Mouse (Mus musculus) midbrain, postnatal 0 days (tissue): ENCODE measurements around the gene Crim1. TPM values are rescaled to one million over a fixed set of nuclear protein-coding genes. Genes with fewer than 3 reads are reported as not detected.

Experiments used
- ATAC-seq: fragments of 200-750 bp; cut with Nextera tagmentation; 2 replicates; pipeline ENCODE4 v1.8.0; 2017; ENCODE audit warnings: moderate number of reproducible peaks, mild to moderate bottlenecking, moderate TSS enrichment, moderate library complexity; ENCODE audit not compliant: low FRiP score
- DNase-seq: peaks from one replicate; pipeline ENCODE4 v3.0.0-alpha.2; 2015; ENCODE audit warnings: low spot score
- H3K27ac ChIP-seq: fragments of 300-500 bp; sonication (generic); 2 replicates; pipeline ENCODE4 v1.5.1; 2014; ENCODE audit warnings: low read depth, mild to moderate bottlenecking, low read length, mixed read lengths
- H3K27me3 ChIP-seq: fragments of 300-500 bp; sonication (generic); 2 replicates; pipeline ENCODE4 v1.6.1; 2014; ENCODE audit warnings: low read length, control low read depth, mixed read lengths; ENCODE audit not compliant: insufficient read depth
- H3K36me3 ChIP-seq: fragments of 300-500 bp; sonication (generic); 2 replicates; pipeline ENCODE4 v1.6.1; 2014; ENCODE audit warnings: low read length, control low read depth, mixed read lengths; ENCODE audit not compliant: insufficient read depth
- H3K4me1 ChIP-seq: fragments of 300-500 bp; sonication (generic); 2 replicates; pipeline ENCODE4 v1.6.1; 2014; ENCODE audit warnings: mild to moderate bottlenecking, control low read depth, antibody characterized with exemption, low read length, mixed read lengths; ENCODE audit not compliant: insufficient read depth
- H3K4me2 ChIP-seq: fragments of 300-500 bp; sonication (generic); 2 replicates; pipeline ENCODE4 v1.6.1; 2014; ENCODE audit warnings: low read depth, mild to moderate bottlenecking, low read length, mixed read lengths; ENCODE audit not compliant: poor library complexity, severe bottlenecking
- H3K4me3 ChIP-seq: fragments of 300-500 bp; sonication (generic); 2 replicates; pipeline ENCODE4 v1.5.1; 2014; ENCODE audit warnings: low read depth, mild to moderate bottlenecking, low read length, moderate library complexity
- H3K9ac ChIP-seq: fragments of 300-500 bp; sonication (generic); replicated peaks from 2 replicates; pipeline ENCODE4 v1.6.1; 2014; ENCODE audit warnings: mild to moderate bottlenecking, low read length, moderate library complexity, mixed read lengths; ENCODE audit not compliant: poor library complexity, severe bottlenecking
- H3K9me3 ChIP-seq: fragments of 300-500 bp; sonication (generic); 2 replicates; pipeline ENCODE4 v1.6.1; 2016; ENCODE audit warnings: low read length, control low read depth
- CTCF ChIP-seq: IDR thresholded peaks from 2 replicates; pipeline ENCODE4 v1.5.1; 2016; ENCODE audit warnings: antibody characterized with exemption, mild to moderate bottlenecking
- WGBS: fragments of 180-500 bp; shearing (Covaris S2); extraction: QIAGEN DNeasy Blood & Tissue Kit; methylation state at CpG from one replicate; pipeline ENCODE4 v1.1.7; 2014; 5-methylcytosine and 5-hydroxymethylcytosine counted together
- polyA plus RNA-seq: library from polyadenylated mRNA; unstranded; fragments of >200 nt; fragmentation: Nextera tagmentation; extraction: Ambion mirVana; gene quantifications from 2 replicates; pipeline ENCODE4 v1.2.1, GENCODE M21; 2015
- total RNA-seq: library from RNA; depleted of rRNA; stranded (reverse); fragments of >200 nt; gene quantifications from 2 replicates; pipeline ENCODE4 v1.2.3, GENCODE M21; 2014

Crim1 gene
- total and polyA plus RNA-seq, 2 experiments from 2014 or later = 16.5 to 119 TPM

DNA sequence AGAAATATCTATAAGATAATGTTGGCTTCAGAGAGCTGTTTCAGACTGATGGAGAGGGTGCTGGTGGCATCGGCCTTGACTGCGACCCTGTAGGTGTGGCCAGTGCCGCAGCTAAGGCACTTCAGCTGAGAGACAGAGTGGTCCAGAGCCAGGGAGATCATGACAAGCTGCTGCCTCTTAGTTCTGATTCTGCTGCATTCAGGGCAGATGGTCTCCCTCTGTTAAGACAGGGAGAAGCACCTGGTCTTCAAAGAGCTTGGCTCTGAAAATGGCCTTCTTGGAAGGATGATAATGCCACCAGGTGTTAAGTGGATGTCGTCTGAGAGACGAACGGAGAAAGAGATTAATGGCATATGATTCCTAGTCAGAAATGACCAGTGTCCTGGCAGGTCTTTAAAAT is 33.8 kb downstream of the Crim1 start:
- H3K4me1 ChIP-seq = peaks cover 3% of the 10 kb centered on the region; the same call in 1 of the 2 replicates
- no peak for TF ChIP-seq CTCF
- H3K27ac ChIP-seq = no peak overlapping the region
- peak; percentile 35 for DNase-seq
- no peaks in the 10 kb centered on the region for H3K27me3 ChIP-seq
- ATAC-seq = no peak
- no peaks in the 10 kb centered on the region for H3K9me3 ChIP-seq
- WGBS = 83% methylated on average over 6 of the region's 6 CpGs
- H3K9ac ChIP-seq = no peak overlapping the region
- H3K4me2 ChIP-seq = no peak overlapping the region
- H3K4me3 ChIP-seq = no peak overlapping the region
- H3K36me3 ChIP-seq = no peaks in the 10 kb centered on the region

DNA sequence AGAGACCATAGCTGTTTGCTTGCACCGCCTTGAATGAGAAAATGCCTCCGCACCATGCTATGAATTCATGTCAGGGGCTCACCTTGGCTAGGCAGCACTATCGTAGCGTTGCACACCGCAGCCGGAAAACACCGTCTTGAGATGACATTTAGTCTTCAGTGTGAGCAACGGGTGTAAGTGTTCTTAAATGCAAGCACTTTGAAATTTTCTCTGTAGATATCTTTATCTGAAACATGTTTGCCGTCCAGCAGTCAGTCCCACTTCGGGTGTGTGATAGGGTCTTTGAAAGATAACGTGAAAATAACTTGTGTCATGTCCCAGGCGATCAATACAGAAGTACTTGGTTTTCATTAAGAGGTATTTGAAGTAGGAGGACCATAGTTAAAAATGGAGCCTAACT is 36.1 kb downstream of the Crim1 start:
- Histone ChIP-seq H3K4me1 (peaks cover 3% of the 10 kb centered on the region; the same call in 1 of the 2 replicates), H3K4me2 (no peak overlapping the region), H3K4me3 (no peak overlapping the region), H3K9me3 (no peaks in the 10 kb centered on the region), H3K27ac (no peak overlapping the region), H3K36me3 (no peaks in the 10 kb centered on the region), H3K27me3 (no peaks in the 10 kb centered on the region), H3K9ac (no peak overlapping the region)
- DNase-seq (no peak), ATAC-seq (no peak)
- 93% methylated on average over 12 of the region's 12 CpGs for WGBS
- TF ChIP-seq CTCF = no peak

DNA sequence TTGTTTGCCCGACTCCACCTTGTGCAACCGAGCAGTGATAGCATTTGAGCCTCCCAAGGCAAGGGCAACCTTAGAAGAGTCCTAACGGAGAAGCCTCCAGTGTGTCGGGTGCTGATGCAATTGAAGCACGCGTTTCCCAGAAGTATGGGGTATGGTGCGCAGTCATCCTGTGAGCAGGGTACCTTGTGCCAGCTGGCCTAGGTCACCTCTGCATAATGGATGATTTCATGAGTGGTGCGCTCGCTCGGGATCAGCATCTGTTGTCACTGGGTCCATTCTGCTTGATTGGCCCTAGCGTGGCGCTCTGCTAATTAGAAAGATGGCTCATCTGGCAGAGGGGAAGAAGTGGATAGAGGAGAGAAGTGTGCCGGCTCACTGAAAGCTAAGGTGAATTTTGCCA is 37.9 kb downstream of the Crim1 start:
- Histone ChIP-seq H3K9ac (no peak overlapping the region), H3K9me3 (no peaks in the 10 kb centered on the region), H3K27ac (no peak overlapping the region), H3K27me3 (no peaks in the 10 kb centered on the region), H3K36me3 (no peaks in the 10 kb centered on the region), H3K4me1 (no peaks in the 10 kb centered on the region), H3K4me2 (no peak overlapping the region), H3K4me3 (no peak overlapping the region)
- DNase-seq = peak; percentile 39
- no peak for ATAC-seq
- TF ChIP-seq CTCF = no peak
- 85% methylated on average over 13 of the region's 13 CpGs for WGBS

DNA sequence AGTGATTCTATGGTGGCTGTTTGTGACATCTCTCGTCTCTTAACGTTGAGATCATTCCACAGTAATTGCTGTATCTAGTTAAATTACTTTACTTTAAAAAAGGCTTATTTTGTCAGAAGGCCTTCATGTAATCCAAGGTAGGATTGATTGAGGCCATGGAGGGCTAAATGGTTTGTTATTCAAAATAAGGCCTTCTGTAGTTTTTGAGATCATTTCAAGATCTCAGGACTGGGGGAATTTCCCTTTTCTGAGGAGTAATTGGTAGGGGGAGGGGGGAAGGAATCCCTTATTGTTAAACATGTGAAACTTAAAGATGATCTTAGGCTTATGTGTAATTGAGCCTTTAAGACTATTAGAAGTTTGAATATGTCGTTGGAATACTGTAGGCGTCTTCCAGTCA is 40.1 kb downstream of the Crim1 start:
- no peak for ATAC-seq
- Histone ChIP-seq H3K9ac (no peak overlapping the region), H3K27me3 (no peaks in the 10 kb centered on the region), H3K36me3 (no peaks in the 10 kb centered on the region), H3K4me2 (no peak overlapping the region), H3K4me3 (no peak overlapping the region), H3K27ac (no peak overlapping the region), H3K9me3 (no peaks in the 10 kb centered on the region), H3K4me1 (no peaks in the 10 kb centered on the region; the same call in 1 of the 2 replicates)
- WGBS = 92% methylated on average over 4 of the region's 4 CpGs
- TF ChIP-seq CTCF = no peak
- no peak for DNase-seq

- Histone ChIP-seq H3K27me3 (no peaks in the 10 kb centered on the region), H3K4me1 (no peaks in the 10 kb centered on the region; the same call in 1 of the 2 replicates), H3K9me3 (no peaks in the 10 kb centered on the region), H3K27ac (no peak overlapping the region), H3K4me2 (no peak overlapping the region), H3K4me3 (no peak overlapping the region), H3K9ac (no peak overlapping the region), H3K36me3 (no peaks in the 10 kb centered on the region)
- DNase-seq (no peak), ATAC-seq (no peak)
- WGBS = 91% methylated on average over 7 of the region's 7 CpGs
- no peak for TF ChIP-seq CTCF
Observed at GRCm38 (mm10) chr17:78241238-78241637, 41.2 kb downstream of the Crim1 start.

DNA sequence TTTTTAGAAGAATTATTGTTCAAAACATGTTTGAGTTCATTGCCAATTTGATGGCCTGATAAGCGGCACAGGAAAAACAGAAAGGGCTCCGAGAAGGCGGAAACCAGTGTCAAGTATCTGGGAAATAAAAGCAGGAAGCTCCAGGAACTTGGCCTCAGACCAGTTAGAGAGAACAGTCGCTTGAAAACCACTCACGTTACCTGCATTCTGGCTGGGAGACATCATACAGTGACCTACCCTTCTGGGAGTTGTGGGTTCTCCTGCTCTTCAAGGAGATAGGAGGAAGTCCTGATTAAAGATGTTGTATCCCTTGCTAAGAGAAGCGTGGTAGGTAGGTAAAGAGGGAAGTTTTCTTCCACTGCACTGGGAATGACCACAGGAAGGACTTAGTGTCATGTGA is 44.7 kb downstream of the Crim1 start:
- Histone ChIP-seq H3K9ac (no peak overlapping the region), H3K36me3 (no peaks in the 10 kb centered on the region), H3K27ac (no peak overlapping the region), H3K4me1 (no peaks in the 10 kb centered on the region; the same call in 1 of the 2 replicates), H3K4me2 (no peak overlapping the region), H3K9me3 (no peaks in the 10 kb centered on the region), H3K27me3 (no peaks in the 10 kb centered on the region), H3K4me3 (no peak overlapping the region)
- TF ChIP-seq CTCF = no peak
- ATAC-seq = no peak
- 84% methylated on average over 6 of the region's 6 CpGs for WGBS
- DNase-seq = no peak
